Mouse (Mus musculus) limb, embryonic 14.5 days (tissue): ENCODE measurements at regions not wholly inside any gene's neighbourhood (a gene's known extent, or its start where the extent isn't known, plus 50 kb on each side); places are given as distances from the start of the nearest gene placed in this dataset.

Experiments used
- ATAC-seq: fragments of 200-750 bp; cut with Nextera tagmentation; 2 replicates; pipeline ENCODE4 v1.8.0; 2017; ENCODE audit warnings: low read depth, moderate number of reproducible peaks, moderate TSS enrichment; ENCODE audit not compliant: low FRiP score
- DNase-seq: peaks from one replicate; pipeline ENCODE4 v3.0.0-alpha.2; 2015; ENCODE audit warnings: low spot score
- H3K27ac ChIP-seq: fragments of 300-500 bp; sonication (generic); replicated peaks from 2 replicates; pipeline ENCODE4 v1.5.1; 2014; ENCODE audit warnings: low read depth, mild to moderate bottlenecking, low read length, moderate library complexity, mixed read lengths
- H3K27me3 ChIP-seq: fragments of 300-500 bp; sonication (generic); 2 replicates; pipeline ENCODE4 v1.6.1; 2014; ENCODE audit warnings: low read length, mixed read lengths; ENCODE audit not compliant: control insufficient read depth, insufficient read depth
- H3K36me3 ChIP-seq: fragments of 300-500 bp; sonication (generic); 2 replicates; pipeline ENCODE4 v1.6.1; 2014; ENCODE audit warnings: mild to moderate bottlenecking, low read length, moderate library complexity, mixed read lengths; ENCODE audit not compliant: control insufficient read depth, insufficient read depth
- H3K4me1 ChIP-seq: fragments of 300-500 bp; sonication (generic); 2 replicates; pipeline ENCODE4 v1.6.1; 2014; ENCODE audit warnings: antibody characterized with exemption, low read length, mixed read lengths; ENCODE audit not compliant: control insufficient read depth, insufficient read depth
- H3K4me2 ChIP-seq: fragments of 300-500 bp; sonication (generic); replicated peaks from 2 replicates; pipeline ENCODE4 v1.6.1; 2014; ENCODE audit warnings: low read depth, mild to moderate bottlenecking, low read length, moderate library complexity; ENCODE audit not compliant: severe bottlenecking
- H3K4me3 ChIP-seq: fragments of 300-500 bp; sonication (generic); replicated peaks from 2 replicates; pipeline ENCODE4 v1.5.1; 2014; ENCODE audit warnings: low read length
- H3K9ac ChIP-seq: fragments of 300-500 bp; sonication (generic); 2 replicates; pipeline ENCODE4 v1.6.1; 2014; ENCODE audit warnings: mild to moderate bottlenecking, low read depth, low read length, moderate library complexity; ENCODE audit not compliant: severe bottlenecking
- H3K9me3 ChIP-seq: fragments of 300-500 bp; sonication (generic); 2 replicates; pipeline ENCODE4 v1.6.1; 2016; ENCODE audit warnings: low read length; ENCODE audit not compliant: control insufficient read depth
- POLR2A ChIP-seq: fragments of 200-500 bp; IDR thresholded peaks from 2 replicates; pipeline ENCODE4 v1.8.0; 2012; ENCODE audit warnings: inconsistent platforms, mild to moderate bottlenecking, moderate library complexity, borderline replicate concordance; ENCODE audit not compliant: insufficient read depth, insufficient read length; ENCODE audit errors: extremely low read depth
- WGBS: fragments of 180-500 bp; shearing (Covaris S2); extraction: QIAGEN DNeasy Blood & Tissue Kit; methylation state at CpG from one replicate; pipeline ENCODE4 v1.1.7; 2014; 5-methylcytosine and 5-hydroxymethylcytosine counted together

- no peaks in the 10 kb centered on the region for H3K36me3 ChIP-seq
- H3K4me3 ChIP-seq = no peak overlapping the region
- no peak overlapping the region for H3K9ac ChIP-seq
- no peaks in the 10 kb centered on the region for H3K27me3 ChIP-seq
- no peak for DNase-seq
- no peak for TF ChIP-seq POLR2A
- no peaks in the 10 kb centered on the region for H3K4me1 ChIP-seq
- H3K4me2 ChIP-seq = no peak overlapping the region
- ATAC-seq = no peak
- WGBS = 86% methylated on average over 4 of the region's 4 CpGs
- H3K9me3 ChIP-seq = no peaks in the 10 kb centered on the region
- no peak overlapping the region for H3K27ac ChIP-seq
These were observed 189.5 kb upstream of the Maf start for GRCm38 (mm10) chr8:115897086-115897485.

GRCm38 (mm10) chr8:115896066-115896465 lies 188.5 kb upstream of the Maf start:
- Histone ChIP-seq H3K9me3 (no peaks in the 10 kb centered on the region), H3K4me3 (no peak overlapping the region), H3K36me3 (no peaks in the 10 kb centered on the region), H3K27me3 (no peaks in the 10 kb centered on the region), H3K4me1 (no peaks in the 10 kb centered on the region), H3K9ac (no peak overlapping the region), H3K4me2 (no peak overlapping the region), H3K27ac (no peak overlapping the region)
- no peak for TF ChIP-seq POLR2A
- no peak for ATAC-seq
- no peak for DNase-seq
- WGBS = 86% methylated on average over 4 of the region's 4 CpGs

GRCm38 (mm10) chr8:115888278-115888677 lies 180.7 kb upstream of the Maf start:
- no peak overlapping the region for H3K4me3 ChIP-seq
- no peaks in the 10 kb centered on the region for H3K4me1 ChIP-seq
- H3K27me3 ChIP-seq = no peaks in the 10 kb centered on the region
- H3K36me3 ChIP-seq = no peaks in the 10 kb centered on the region
- no peak for DNase-seq
- no peak for ATAC-seq
- 87% methylated on average over 4 of the region's 4 CpGs for WGBS
- TF ChIP-seq POLR2A = no peak
- H3K4me2 ChIP-seq = no peak overlapping the region
- no peak overlapping the region for H3K9ac ChIP-seq
- no peaks in the 10 kb centered on the region for H3K9me3 ChIP-seq
- H3K27ac ChIP-seq = no peak overlapping the region

- DNase-seq (no peak), ATAC-seq (no peak)
- 19% methylated on average over 2 of the region's 2 CpGs for WGBS
- Histone ChIP-seq H3K9ac (no peak overlapping the region), H3K27ac (no peak overlapping the region), H3K4me2 (no peak overlapping the region), H3K4me3 (no peak overlapping the region), H3K4me1 (peaks cover 5% of the 10 kb centered on the region; the same call in 1 of the 2 replicates), H3K9me3 (no peaks in the 10 kb centered on the region), H3K27me3 (no peaks in the 10 kb centered on the region), H3K36me3 (no peaks in the 10 kb centered on the region)
- no peak for TF ChIP-seq POLR2A
These were observed 177.6 kb upstream of the Maf start for GRCm38 (mm10) chr8:115885121-115885743.

- WGBS = 68% methylated on average over 3 of the region's 3 CpGs
- no peak for TF ChIP-seq POLR2A
These were observed 176.2 kb upstream of the Maf start for GRCm38 (mm10) chr8:115883808-115884207.

More at GRCm38 (mm10) chr8:115883808-115884207, 176.2 kb upstream of the Maf start:
- Histone ChIP-seq H3K27ac (no peak overlapping the region), H3K9ac (no peak overlapping the region), H3K4me1 (peaks cover 5% of the 10 kb centered on the region; the same call in 1 of the 2 replicates), H3K36me3 (no peaks in the 10 kb centered on the region), H3K27me3 (no peaks in the 10 kb centered on the region), H3K9me3 (no peaks in the 10 kb centered on the region), H3K4me3 (no peak overlapping the region), H3K4me2 (no peak overlapping the region)
- DNase-seq (no peak), ATAC-seq (no peak)
